Mouse (Mus musculus) ES-E14 (cell line): ENCODE data around the gene Dcps. TPM values are rescaled to one million over a fixed set of nuclear protein-coding genes. Genes with fewer than 3 reads are reported as not detected.

Experiments
- DNase-seq: peaks from one replicate; pipeline ENCODE4 v3.0.0-alpha.2; 2013; ENCODE audit warnings: low read depth, low spot score
- H3K27ac ChIP-seq: 2 replicates; pipeline ENCODE4 v1.5.1; 2012; ENCODE audit warnings: low read depth, mild to moderate bottlenecking, low read length, moderate library complexity, mixed read lengths; ENCODE audit not compliant: poor library complexity, insufficient read depth, severe bottlenecking
- H3K36me3 ChIP-seq: 2 replicates; pipeline ENCODE4 v1.6.1; 2012; ENCODE audit warnings: mild to moderate bottlenecking, low read length, moderate library complexity, mixed read lengths; ENCODE audit not compliant: control insufficient read depth, poor library complexity, insufficient read depth, severe bottlenecking
- H3K4me1 ChIP-seq, 2 experiments: fragments of 150-350 bp in 1 of 2; sonication (generic) in 1 of 2; 2 replicates each; pipeline ENCODE4 v1.6.1; 2012; ENCODE audit warnings: low read length in 2 of 2, mild to moderate bottlenecking in 1 of 2, mixed read lengths in 1 of 2; ENCODE audit not compliant: control insufficient read depth in 2 of 2, insufficient read depth in 2 of 2, poor library complexity in 1 of 2
- H3K4me3 ChIP-seq, 2 experiments: fragments of 150-350 bp in 1 of 2; sonication (generic) in 1 of 2; 2 replicates each; pipeline ENCODE4 v1.5.1; 2012; ENCODE audit warnings: low read length in 2 of 2, low read depth in 1 of 2, mild to moderate bottlenecking in 1 of 2, mixed read lengths in 1 of 2; ENCODE audit not compliant: insufficient read depth in 1 of 2, poor library complexity in 1 of 2, severe bottlenecking in 1 of 2
- H3K9ac ChIP-seq: 2 replicates; pipeline ENCODE4 v1.6.1; 2012; ENCODE audit warnings: low read depth, mild to moderate bottlenecking, low read length, mixed read lengths; ENCODE audit not compliant: poor library complexity, insufficient read depth, severe bottlenecking
- H3K9me3 ChIP-seq: fragments of 150-350 bp; sonication (generic); 2 replicates; pipeline ENCODE4 v1.6.1; 2012; ENCODE audit warnings: low read depth, mild to moderate bottlenecking, low read length; ENCODE audit not compliant: control insufficient read depth, insufficient read depth
- CHD2 ChIP-seq: IDR thresholded peaks from 2 replicates; pipeline ENCODE4 v1.6.1; 2014; ENCODE audit warnings: mild to moderate bottlenecking, low read depth, low read length, inconsistent platforms
- HCFC1 ChIP-seq: IDR thresholded peaks from 2 replicates; pipeline ENCODE4 v1.6.1; 2012; ENCODE audit warnings: low read length, inconsistent platforms, borderline replicate concordance; ENCODE audit not compliant: insufficient read depth
- MAFK ChIP-seq: IDR thresholded peaks from 2 replicates; pipeline ENCODE4 v1.6.1; 2014; ENCODE audit warnings: mild to moderate bottlenecking, low read depth, low read length, inconsistent platforms; ENCODE audit not compliant: insufficient read depth
- ZC3H11A ChIP-seq: IDR thresholded peaks from 2 replicates; pipeline ENCODE4 v1.6.1; 2012; ENCODE audit warnings: low read depth, mild to moderate bottlenecking, inconsistent platforms, low read length, borderline replicate concordance
- ZNF384 ChIP-seq: IDR thresholded peaks from 2 replicates; pipeline ENCODE4 v1.6.1; 2012; ENCODE audit warnings: low read depth, low read length, inconsistent platforms
- in situ Hi-C, 2 experiments: fragments of 600-800 bp; cut with MboI; formaldehyde crosslinking; loops; one replicate each; pipeline ENCODE4 v1.15.1; 2025; ENCODE audit warnings: low sequenced_read_pairs in 2 of 2, inconsistent platforms in 1 of 2; ENCODE audit not compliant: unreplicated experiment in 2 of 2
- total RNA-seq: library from RNA; depleted of rRNA; stranded (reverse); fragments of 300-350 nt; gene quantifications from 2 replicates; pipeline ENCODE4 v1.2.3, GENCODE M21; 2012

Dcps gene
- total RNA-seq, 1 experiment: 42.9 TPM

- in situ Hi-C loops: no loop called here
- peaks cover 4% of the 10 kb centered on the region; the same call in 1 of the 2 replicates for H3K36me3 ChIP-seq
- no peak overlapping the region for H3K9ac ChIP-seq
- DNase-seq: no peak
- peaks cover 0 to 2% of the 10 kb centered on the region in 2 experiments; a peak in 3 of 4 replicates for H3K4me1 ChIP-seq
- no peak overlapping the region for H3K27ac ChIP-seq
- H3K9me3 ChIP-seq: no peaks in the 10 kb centered on the region
- TF ChIP-seq CHD2 (no peak), MAFK (no peak), ZC3H11A (no peak), HCFC1 (no peak), ZNF384 (no peak)
- no peak overlapping the region for H3K4me3 ChIP-seq
Measured at GRCm38 (mm10) chr9:35135575-35135974, 40.3 kb downstream of the Dcps start.

- H3K4me1 ChIP-seq: no peaks in the 10 kb centered on the region; a peak in 2 of 4 replicates
- H3K9ac ChIP-seq: no peak overlapping the region
- DNase-seq: no peak
- H3K36me3 ChIP-seq: peaks cover 10% of the 10 kb centered on the region; the same call in 1 of the 2 replicates
- in situ Hi-C loops: no loop called here
- H3K27ac ChIP-seq: no peak overlapping the region
- TF ChIP-seq HCFC1: no peak
- TF ChIP-seq MAFK: no peak
- no peak for TF ChIP-seq ZNF384
- TF ChIP-seq ZC3H11A: no peak
- no peak for TF ChIP-seq CHD2
- H3K9me3 ChIP-seq: no peaks in the 10 kb centered on the region
- H3K4me3 ChIP-seq: no peak overlapping the region
Measured at GRCm38 (mm10) chr9:35131637-35132397, 44.0 kb downstream of the Dcps start.

- no peak for TF ChIP-seq HCFC1
- no peak for TF ChIP-seq ZC3H11A
- TF ChIP-seq ZNF384: no peak
- TF ChIP-seq CHD2: no peak
- TF ChIP-seq MAFK: no peak
- Histone ChIP-seq H3K9ac (no peak overlapping the region), H3K27ac (no peak overlapping the region), H3K9me3 (no peaks in the 10 kb centered on the region), H3K4me3 (no peak overlapping the region), H3K36me3 (peaks cover 20% of the 10 kb centered on the region; the same call in 1 of the 2 replicates), H3K4me1 (no peaks in the 10 kb centered on the region)
- in situ Hi-C loops: no loop called here
- no peak for DNase-seq
Measured at GRCm38 (mm10) chr9:35128995-35129418, 46.9 kb downstream of the Dcps start.

GRCm38 (mm10) chr9:35128564-35128963 lies 47.3 kb downstream of the Dcps start:
- no peaks in the 10 kb centered on the region for H3K4me1 ChIP-seq
- no peak overlapping the region for H3K27ac ChIP-seq
- H3K4me3 ChIP-seq: no peak overlapping the region
- H3K9ac ChIP-seq: no peak overlapping the region
- no peak for DNase-seq
- in situ Hi-C loops: no loop called here
- TF ChIP-seq HCFC1 (no peak), ZNF384 (no peak), MAFK (no peak), ZC3H11A (no peak), CHD2 (no peak)
- peaks cover 20% of the 10 kb centered on the region; the same call in 1 of the 2 replicates for H3K36me3 ChIP-seq
- no peaks in the 10 kb centered on the region for H3K9me3 ChIP-seq

- DNase-seq: no peak
- Histone ChIP-seq H3K4me1 (no peaks in the 10 kb centered on the region), H3K4me3 (no peak overlapping the region), H3K9ac (no peak overlapping the region), H3K27ac (no peak overlapping the region), H3K9me3 (no peaks in the 10 kb centered on the region), H3K36me3 (peaks cover 23% of the 10 kb centered on the region; the same call in 1 of the 2 replicates)
- in situ Hi-C loops: no loop called here
- TF ChIP-seq CHD2 (no peak), HCFC1 (no peak), ZC3H11A (no peak), ZNF384 (no peak), MAFK (no peak)
Measured at GRCm38 (mm10) chr9:35127561-35127960, 48.3 kb downstream of the Dcps start.
